ENCODE assay signal across 8 mouse cellular contexts in genomic region chr4:41774506-41774905, GRCm38 (mm10). TPM values are rescaled to one million over a fixed set of nuclear protein-coding genes. Genes with fewer than 3 reads are reported as not detected.
A peak's percentile ranks its signal among the peaks of the same experiment; 100 is the strongest.
DNase-seq lines count a peak whose midpoint lies in the region; ATAC-seq and TF ChIP-seq lines count a peak whose summit lies in the region.
"Not testable (repeated sequence)": the region's sequence is repeated elsewhere in the genome, so short reads cannot be mapped to it uniquely, and the experiment has no call there.

No protein-coding gene starts in this region.

- H3K9me3 ChIP-seq in E14TG2a.4 (ENCODE audit: low read length); embryonic facial prominence, embryonic 15.5 days (replicated peaks); heart, embryonic 10.5 days; hindbrain, embryonic 14.5 days (ENCODE audit: control insufficient read depth, low read length); kidney, embryonic 16.5 days (ENCODE audit: low read length); liver, embryonic 12.5 days (replicated peaks); midbrain, embryonic 12.5 days: not testable (repeated sequence)

- TF ChIP-seq CTCF in E14TG2a.4 (conservative IDR thresholded peaks at IDR 0.05; ENCODE audit: low read length): not testable (repeated sequence)

- not testable (repeated sequence) for ATAC-seq in embryonic facial prominence, embryonic 15.5 days (ENCODE audit: insufficient number of reproducible peaks, low FRiP score, low TSS enrichment, low read depth); hindbrain, embryonic 14.5 days (ENCODE audit: low FRiP score); kidney, embryonic 16.5 days (ENCODE audit: low FRiP score, low TSS enrichment); liver, embryonic 12.5 days; midbrain, embryonic 12.5 days (ENCODE audit: low FRiP score, low read depth)

- peak overlapping the region; percentile 58; the same call in 1 of the 2 replicates for H3K27ac ChIP-seq in embryonic facial prominence, embryonic 15.5 days (replicated peaks)
- peak overlapping the region; percentile 70; the same call in 1 of the 2 replicates for H3K27ac ChIP-seq in heart, embryonic 10.5 days
- peak overlapping the region; percentile 76 for H3K27ac ChIP-seq in hindbrain, embryonic 14.5 days
- H3K27ac ChIP-seq in kidney, embryonic 16.5 days (ENCODE audit: low read length): 0 out of 2 replicates have a peak overlapping the region, but pooled peaks have one; percentile 43
- H3K27ac ChIP-seq in liver, embryonic 12.5 days: 0 out of 2 replicates have a peak overlapping the region, but pooled peaks have one; percentile 40
- H3K27ac ChIP-seq in midbrain, embryonic 12.5 days (replicated peaks): peak overlapping the region; percentile 30; the same call in 1 of the 2 replicates

- H3K4me1 ChIP-seq in E14TG2a.4 (replicated peaks; ENCODE audit: low read depth, low read length): peaks cover 13% of the 10 kb centered on the region
- H3K4me1 ChIP-seq in embryonic facial prominence, embryonic 15.5 days; heart, embryonic 10.5 days; hindbrain, embryonic 14.5 days (replicated peaks; ENCODE audit: control insufficient read depth, insufficient read depth, low read length); kidney, embryonic 16.5 days (ENCODE audit: insufficient read depth, low read length); midbrain, embryonic 12.5 days: not testable (repeated sequence)
- H3K4me1 ChIP-seq in liver, embryonic 12.5 days: peaks cover 12% of the 10 kb centered on the region

- not testable (repeated sequence) for H3K27me3 ChIP-seq in E14TG2a.4 (ENCODE audit: insufficient read depth, low read length); embryonic facial prominence, embryonic 15.5 days; heart, embryonic 10.5 days (ENCODE audit: insufficient read depth, poor library complexity, severe bottlenecking); hindbrain, embryonic 14.5 days (ENCODE audit: control insufficient read depth, insufficient read depth, low read length); kidney, embryonic 16.5 days (ENCODE audit: insufficient read depth, low read length); liver, embryonic 12.5 days (replicated peaks); midbrain, embryonic 12.5 days; splenic B cell, adult 2 months (ENCODE audit: control insufficient read depth, insufficient read depth, low read length, poor library complexity, severe bottlenecking)

- 56% methylated on average over 3 of the region's 3 CpGs for WGBS in embryonic facial prominence, embryonic 15.5 days
- WGBS in heart, embryonic 10.5 days: 62% methylated on average over 3 of the region's 3 CpGs
- WGBS in hindbrain, embryonic 14.5 days: 58% methylated on average over 3 of the region's 3 CpGs
- WGBS in kidney, embryonic 16.5 days: 73% methylated on average over 3 of the region's 3 CpGs
- 78% methylated on average over 3 of the region's 3 CpGs for WGBS in liver, embryonic 12.5 days (ENCODE audit: insufficient replicate concordance)
- 53% methylated on average over 3 of the region's 3 CpGs for WGBS in midbrain, embryonic 12.5 days

- peak overlapping the region; percentile 52 for H3K4me2 ChIP-seq in embryonic facial prominence, embryonic 15.5 days (replicated peaks)
- peak overlapping the region; percentile 59 for H3K4me2 ChIP-seq in hindbrain, embryonic 14.5 days (replicated peaks)
- H3K4me2 ChIP-seq in kidney, embryonic 16.5 days (replicated peaks; ENCODE audit: low read depth, low read length): peak overlapping the region; percentile 46
- peak overlapping the region; percentile 71 for H3K4me2 ChIP-seq in liver, embryonic 12.5 days
- H3K4me2 ChIP-seq in midbrain, embryonic 12.5 days (replicated peaks): peak overlapping the region; percentile 48

- peak overlapping the region; percentile 74 for H3K4me3 ChIP-seq in E14TG2a.4 (replicated peaks; ENCODE audit: low read length)
- H3K4me3 ChIP-seq in embryonic facial prominence, embryonic 15.5 days (replicated peaks): peak overlapping the region; percentile 45
- H3K4me3 ChIP-seq in heart, embryonic 10.5 days: peak overlapping the region; percentile 37
- peak overlapping the region; percentile 41 for H3K4me3 ChIP-seq in hindbrain, embryonic 14.5 days (replicated peaks; ENCODE audit: low read length)
- peak overlapping the region; percentile 44; the same call in 1 of the 2 replicates for H3K4me3 ChIP-seq in kidney, embryonic 16.5 days (ENCODE audit: low read length)
- H3K4me3 ChIP-seq in liver, embryonic 12.5 days: peak overlapping the region; percentile 57
- peak overlapping the region; percentile 35 for H3K4me3 ChIP-seq in midbrain, embryonic 12.5 days

- not testable (repeated sequence) for H3K9ac ChIP-seq in embryonic facial prominence, embryonic 15.5 days; kidney, embryonic 16.5 days (replicated peaks; ENCODE audit: low read length); liver, embryonic 12.5 days
- peak overlapping the region; percentile 36; the same call in 1 of the 2 replicates for H3K9ac ChIP-seq in hindbrain, embryonic 14.5 days
- H3K9ac ChIP-seq in midbrain, embryonic 12.5 days (replicated peaks): 0 out of 2 replicates have a peak overlapping the region, but pooled peaks have one; percentile 15

- not testable (repeated sequence) for DNase-seq in heart, embryonic 10.5 days (ENCODE audit: low spot score); hindbrain, embryonic 14.5 days (ENCODE audit: low spot score)
- peak; percentile 17 for DNase-seq in splenic B cell, adult 2 months (ENCODE audit: low read depth, low spot score)

- H3K36me3 ChIP-seq in E14TG2a.4 (ENCODE audit: insufficient read depth, low read length); embryonic facial prominence, embryonic 15.5 days; heart, embryonic 10.5 days; hindbrain, embryonic 14.5 days (replicated peaks; ENCODE audit: control insufficient read depth, insufficient read depth); kidney, embryonic 16.5 days (ENCODE audit: insufficient read depth, low read length); liver, embryonic 12.5 days; midbrain, embryonic 12.5 days; splenic B cell, adult 2 months (ENCODE audit: control insufficient read depth, insufficient read depth, low read length, poor library complexity, severe bottlenecking): not testable (repeated sequence)

RNA-seq across cellular contexts. Expression of gene Ccl27a, which starts 0.5 kb away (rescaled TPM):
- 36.5 and 43.8 TPM in 2 replicates for polyA plus RNA-seq in embryonic facial prominence, embryonic 15.5 days (2015; fragmentation: Nextera tagmentation; extraction: Ambion mirVana)
- 38.1 and 39.7 TPM in 2 replicates for polyA plus RNA-seq in heart, embryonic 10.5 days (2016; fragmentation: Nextera tagmentation; extraction: Ambion mirVana)
- 238 and 269 TPM in 2 replicates for polyA plus RNA-seq in hindbrain, embryonic 14.5 days (2014; fragmentation: Nextera tagmentation; extraction: Ambion mirVana)
- 36.3 and 38.5 TPM in 2 replicates for polyA plus RNA-seq in kidney, embryonic 16.5 days (2015; fragmentation: Nextera tagmentation; extraction: Ambion mirVana)
- polyA plus RNA-seq in liver, embryonic 12.5 days (2016; fragmentation: Nextera tagmentation; extraction: Ambion mirVana): 9.8 and 10.3 TPM in 2 replicates
- polyA plus RNA-seq in midbrain, embryonic 12.5 days (2016; fragmentation: Nextera tagmentation; extraction: Ambion mirVana): 119 and 134 TPM in 2 replicates

RNA-seq across cellular contexts. Expression of gene Sigmar1, which starts 18.5 kb away (rescaled TPM):
- polyA plus RNA-seq in embryonic facial prominence, embryonic 15.5 days (2015; fragmentation: Nextera tagmentation; extraction: Ambion mirVana): 75.9 and 79.7 TPM in 2 replicates
- 79.3 and 97.8 TPM in 2 replicates for polyA plus RNA-seq in heart, embryonic 10.5 days (2016; fragmentation: Nextera tagmentation; extraction: Ambion mirVana)
- polyA plus RNA-seq in hindbrain, embryonic 14.5 days (2014; fragmentation: Nextera tagmentation; extraction: Ambion mirVana): 77.5 and 84.5 TPM in 2 replicates
- polyA plus RNA-seq in kidney, embryonic 16.5 days (2015; fragmentation: Nextera tagmentation; extraction: Ambion mirVana): 98.2 and 100 TPM in 2 replicates
- 49.6 and 51.2 TPM in 2 replicates for polyA plus RNA-seq in liver, embryonic 12.5 days (2016; fragmentation: Nextera tagmentation; extraction: Ambion mirVana)
- polyA plus RNA-seq in midbrain, embryonic 12.5 days (2016; fragmentation: Nextera tagmentation; extraction: Ambion mirVana): 50.4 and 55.3 TPM in 2 replicates

RNA-seq across cellular contexts. Expression of gene Galt, which starts 19.5 kb away (rescaled TPM):
- 41.4 and 45.5 TPM in 2 replicates for polyA plus RNA-seq in embryonic facial prominence, embryonic 15.5 days (2015; fragmentation: Nextera tagmentation; extraction: Ambion mirVana)
- polyA plus RNA-seq in heart, embryonic 10.5 days (2016; fragmentation: Nextera tagmentation; extraction: Ambion mirVana): 52.7 and 69.7 TPM in 2 replicates
- 46.2 and 47.2 TPM in 2 replicates for polyA plus RNA-seq in hindbrain, embryonic 14.5 days (2014; fragmentation: Nextera tagmentation; extraction: Ambion mirVana)
- polyA plus RNA-seq in kidney, embryonic 16.5 days (2015; fragmentation: Nextera tagmentation; extraction: Ambion mirVana): 61.9 and 65.5 TPM in 2 replicates
- polyA plus RNA-seq in liver, embryonic 12.5 days (2016; fragmentation: Nextera tagmentation; extraction: Ambion mirVana): 25.2 and 25.7 TPM in 2 replicates
- polyA plus RNA-seq in midbrain, embryonic 12.5 days (2016; fragmentation: Nextera tagmentation; extraction: Ambion mirVana): 22.0 and 25.5 TPM in 2 replicates

RNA-seq across cellular contexts. Expression of gene Arid3c, which starts 43.6 kb away (rescaled TPM):
- polyA plus RNA-seq in embryonic facial prominence, embryonic 15.5 days (2015; fragmentation: Nextera tagmentation; extraction: Ambion mirVana): 0.12 and 0.16 TPM in 2 replicates
- polyA plus RNA-seq in heart, embryonic 10.5 days (2016; fragmentation: Nextera tagmentation; extraction: Ambion mirVana): not detected in 2 replicates
- 1.0 and 1.5 TPM in 2 replicates for polyA plus RNA-seq in hindbrain, embryonic 14.5 days (2014; fragmentation: Nextera tagmentation; extraction: Ambion mirVana)
- not detected in 2 replicates for polyA plus RNA-seq in kidney, embryonic 16.5 days (2015; fragmentation: Nextera tagmentation; extraction: Ambion mirVana)
- polyA plus RNA-seq in liver, embryonic 12.5 days (2016; fragmentation: Nextera tagmentation; extraction: Ambion mirVana): not detected in 2 replicates
- polyA plus RNA-seq in midbrain, embryonic 12.5 days (2016; fragmentation: Nextera tagmentation; extraction: Ambion mirVana): 0.26 and 0.54 TPM in 2 replicates

RNA-seq across cellular contexts. Expression of gene Dctn3, which starts 51.5 kb away (rescaled TPM):
- polyA plus RNA-seq in embryonic facial prominence, embryonic 15.5 days (2015; fragmentation: Nextera tagmentation; extraction: Ambion mirVana): 139 and 146 TPM in 2 replicates
- polyA plus RNA-seq in heart, embryonic 10.5 days (2016; fragmentation: Nextera tagmentation; extraction: Ambion mirVana): 143 and 146 TPM in 2 replicates
- 271 and 274 TPM in 2 replicates for polyA plus RNA-seq in hindbrain, embryonic 14.5 days (2014; fragmentation: Nextera tagmentation; extraction: Ambion mirVana)
- 137 and 149 TPM in 2 replicates for polyA plus RNA-seq in kidney, embryonic 16.5 days (2015; fragmentation: Nextera tagmentation; extraction: Ambion mirVana)
- 89.7 and 92.2 TPM in 2 replicates for polyA plus RNA-seq in liver, embryonic 12.5 days (2016; fragmentation: Nextera tagmentation; extraction: Ambion mirVana)
- polyA plus RNA-seq in midbrain, embryonic 12.5 days (2016; fragmentation: Nextera tagmentation; extraction: Ambion mirVana): 184 and 185 TPM in 2 replicates
